Mouse (Mus musculus) myocyte (in vitro differentiated cells): ENCODE measurements around the gene Kazn. TPM values are rescaled to one million over a fixed set of nuclear protein-coding genes. Genes with fewer than 3 reads are reported as not detected.

Experiments
- H3K27me3 ChIP-seq: one replicate; pipeline ENCODE4 v1.6.1; 2011; ENCODE audit not compliant: control insufficient read depth, insufficient read depth, insufficient read length
- H3K36me3 ChIP-seq: one replicate; pipeline ENCODE4 v1.6.1; 2011; ENCODE audit not compliant: control insufficient read depth, insufficient read depth
- H3K4me2 ChIP-seq: one replicate; pipeline ENCODE4 v1.6.1; 2011; ENCODE audit warnings: low read depth, control low read depth
- H3K4me3 ChIP-seq: one replicate; pipeline ENCODE4 v1.5.1; 2011; ENCODE audit warnings: mild to moderate bottlenecking, control low read depth, moderate library complexity
- H3K79me2 ChIP-seq: one replicate; pipeline ENCODE4 v1.6.1; 2011; ENCODE audit not compliant: control insufficient read depth, insufficient read depth
- H3ac ChIP-seq: one replicate; pipeline ENCODE4 v1.6.1; 2011; ENCODE audit not compliant: control insufficient read depth, insufficient read length
- CEBPB ChIP-seq: IDR thresholded peaks from 2 replicates; pipeline ENCODE4 v1.6.1; 2011; ENCODE audit warnings: mild to moderate bottlenecking, moderate library complexity; ENCODE audit not compliant: poor library complexity, insufficient read depth, severe bottlenecking
- E2F4 ChIP-seq: IDR thresholded peaks from one replicate; pipeline ENCODE4 v1.6.1; 2011; ENCODE audit warnings: mild to moderate bottlenecking, control low read depth, moderate library complexity; ENCODE audit not compliant: insufficient read depth
- MAX ChIP-seq: IDR thresholded peaks from one replicate; pipeline ENCODE4 v1.6.1; 2011; ENCODE audit warnings: low read depth, mild to moderate bottlenecking, control low read depth
- MYOD1 ChIP-seq, 3 experiments: IDR thresholded peaks; one replicate each; pipeline ENCODE4 v1.6.1; 2011; ENCODE audit warnings: control low read depth in 2 of 3, low read depth in 2 of 3, mild to moderate bottlenecking in 2 of 3, moderate library complexity in 1 of 3; ENCODE audit not compliant: insufficient read length in 2 of 3, control insufficient read depth in 1 of 3
- MYOG ChIP-seq, 3 experiments: IDR thresholded peaks; one replicate each; pipeline ENCODE4 v1.6.1; 2011; ENCODE audit warnings: control low read depth in 2 of 3, low read depth in 2 of 3, mild to moderate bottlenecking in 2 of 3; ENCODE audit not compliant: insufficient read length in 2 of 3, control insufficient read depth in 1 of 3, insufficient read depth in 1 of 3
- POLR2A ChIP-seq: IDR thresholded peaks from one replicate; pipeline ENCODE4 v1.6.1; 2011; ENCODE audit warnings: low read depth, mild to moderate bottlenecking, control low read depth, moderate library complexity; ENCODE audit not compliant: insufficient read length
- POLR2AphosphoS2 ChIP-seq: IDR thresholded peaks from one replicate; pipeline ENCODE4 v1.6.1; 2011; ENCODE audit warnings: low read depth, control low read depth; ENCODE audit not compliant: insufficient read length
- REST ChIP-seq: IDR thresholded peaks from one replicate; pipeline ENCODE4 v1.6.1; 2011; ENCODE audit warnings: mild to moderate bottlenecking, control low read depth, moderate library complexity; ENCODE audit not compliant: insufficient read depth, insufficient read length
- SRF ChIP-seq: IDR thresholded peaks from one replicate; pipeline ENCODE4 v1.6.1; 2011; ENCODE audit warnings: low read depth; ENCODE audit not compliant: control insufficient read depth, insufficient read length
- TCF12 ChIP-seq: IDR thresholded peaks from one replicate; pipeline ENCODE4 v1.6.1; 2011; ENCODE audit warnings: mild to moderate bottlenecking, control low read depth; ENCODE audit not compliant: poor library complexity, insufficient read depth, severe bottlenecking
- TCF3 ChIP-seq: IDR thresholded peaks from one replicate; pipeline ENCODE4 v1.6.1; 2011; ENCODE audit warnings: low read depth, control low read depth; ENCODE audit not compliant: insufficient read length
- USF1 ChIP-seq: IDR thresholded peaks from one replicate; pipeline ENCODE4 v1.6.1; 2011; ENCODE audit warnings: low read depth, mild to moderate bottlenecking, control low read depth, moderate library complexity
- polyA plus RNA-seq: library from polyadenylated mRNA; unstranded; fragments of >200 nt; fragmentation: generic; extraction: Trizol; gene quantifications from one replicate; pipeline ENCODE4 v1.2.1, GENCODE M21; 2012; ENCODE audit warnings: missing spikeins

Kazn gene
- polyA plus RNA-seq, 1 experiment: not detected

GRCm38 (mm10) chr4:142117993-142118392, 121.2 kb downstream of the Kazn start:
- Histone ChIP-seq H3K4me3 (no peak overlapping the region), H3K27me3 (no peaks in the 10 kb centered on the region), H3K79me2 (no peaks in the 10 kb centered on the region), H3K4me2 (no peak overlapping the region), H3K36me3 (no peaks in the 10 kb centered on the region), H3ac (no peak overlapping the region)
- TF ChIP-seq REST (no peak), TCF3 (no peak), POLR2A (no peak)

- no peaks in the 10 kb centered on the region for H3K36me3 ChIP-seq
- no peaks in the 10 kb centered on the region for H3K79me2 ChIP-seq
- no peak overlapping the region for H3K4me3 ChIP-seq
- H3K27me3 ChIP-seq: no peaks in the 10 kb centered on the region
- TF ChIP-seq CEBPB (no peak), POLR2AphosphoS2 (no peak), POLR2A (no peak), USF1 (no peak), TCF12 (no peak), SRF (no peak), E2F4 (no peak), REST (no peak)
- no peak overlapping the region for H3ac ChIP-seq
- H3K4me2 ChIP-seq: no peak overlapping the region
These were observed 125.9 kb downstream of the Kazn start for GRCm38 (mm10) chr4:142113306-142113705.

GRCm38 (mm10) chr4:142103081-142103671, 136.0 kb downstream of the Kazn start:
- no peak overlapping the region for H3K4me3 ChIP-seq
- TF ChIP-seq E2F4: no peak
- TF ChIP-seq SRF: no peak
- no peak for TF ChIP-seq MYOG (IDR thresholded peaks at IDR 0.05; ENCODE audit: control insufficient read depth in 1 of 3, insufficient read depth in 1 of 3, insufficient read length in 2 of 3, low read depth in 2 of 3)
- no peak for TF ChIP-seq REST
- TF ChIP-seq USF1: no peak
- no peak for TF ChIP-seq TCF3
- no peak for TF ChIP-seq MYOD1 (IDR thresholded peaks at IDR 0.05; ENCODE audit: control insufficient read depth in 1 of 3, insufficient read length in 2 of 3, low read depth in 2 of 3)
- no peak for TF ChIP-seq TCF12
- no peak for TF ChIP-seq CEBPB
- no peak for TF ChIP-seq POLR2AphosphoS2
- TF ChIP-seq MAX: no peak
- no peak for TF ChIP-seq POLR2A
- H3ac ChIP-seq: no peak overlapping the region
- no peaks in the 10 kb centered on the region for H3K36me3 ChIP-seq
- H3K4me2 ChIP-seq: no peak overlapping the region
- no peaks in the 10 kb centered on the region for H3K27me3 ChIP-seq
- H3K79me2 ChIP-seq: no peaks in the 10 kb centered on the region

GRCm38 (mm10) chr4:142098303-142098702, 140.9 kb downstream of the Kazn start:
- Histone ChIP-seq H3K27me3 (no peaks in the 10 kb centered on the region), H3K4me3 (no peak overlapping the region), H3K36me3 (no peaks in the 10 kb centered on the region), H3K4me2 (no peak overlapping the region), H3ac (no peak overlapping the region), H3K79me2 (no peaks in the 10 kb centered on the region)
- TF ChIP-seq MYOD1 (IDR thresholded peaks at IDR 0.05; ENCODE audit: control insufficient read depth in 1 of 3, insufficient read length in 2 of 3, low read depth in 2 of 3) (no peak), CEBPB (no peak), TCF12 (no peak), POLR2AphosphoS2 (no peak), REST (no peak), MYOG (IDR thresholded peaks at IDR 0.05; ENCODE audit: control insufficient read depth in 1 of 3, insufficient read depth in 1 of 3, insufficient read length in 2 of 3, low read depth in 2 of 3) (no peak), USF1 (no peak), SRF (no peak), E2F4 (no peak), POLR2A (no peak), MAX (no peak), TCF3 (no peak)

- Histone ChIP-seq H3K4me2 (no peak overlapping the region), H3K27me3 (no peaks in the 10 kb centered on the region), H3K36me3 (no peaks in the 10 kb centered on the region), H3K4me3 (no peak overlapping the region), H3ac (no peak overlapping the region), H3K79me2 (no peaks in the 10 kb centered on the region)
- TF ChIP-seq CEBPB (no peak), REST (no peak), MAX (no peak), E2F4 (no peak), POLR2A (no peak), MYOG (IDR thresholded peaks at IDR 0.05; ENCODE audit: control insufficient read depth in 1 of 3, insufficient read depth in 1 of 3, insufficient read length in 2 of 3, low read depth in 2 of 3) (no peak), USF1 (no peak), MYOD1 (IDR thresholded peaks at IDR 0.05; ENCODE audit: control insufficient read depth in 1 of 3, insufficient read length in 2 of 3, low read depth in 2 of 3) (no peak), TCF3 (no peak), TCF12 (no peak), SRF (no peak), POLR2AphosphoS2 (no peak)
These were observed 141.3 kb downstream of the Kazn start for GRCm38 (mm10) chr4:142097871-142098270.
